Mouse (Mus musculus): ENCODE measurements around the gene Ube2m.

The Ube2m gene

GRCm38 (mm10) chr7:13003380-13003779, 34.7 kb downstream of the Ube2m start:
- no peak for DNase-seq (ENCODE audit: low read depth, low spot score)

DNA sequence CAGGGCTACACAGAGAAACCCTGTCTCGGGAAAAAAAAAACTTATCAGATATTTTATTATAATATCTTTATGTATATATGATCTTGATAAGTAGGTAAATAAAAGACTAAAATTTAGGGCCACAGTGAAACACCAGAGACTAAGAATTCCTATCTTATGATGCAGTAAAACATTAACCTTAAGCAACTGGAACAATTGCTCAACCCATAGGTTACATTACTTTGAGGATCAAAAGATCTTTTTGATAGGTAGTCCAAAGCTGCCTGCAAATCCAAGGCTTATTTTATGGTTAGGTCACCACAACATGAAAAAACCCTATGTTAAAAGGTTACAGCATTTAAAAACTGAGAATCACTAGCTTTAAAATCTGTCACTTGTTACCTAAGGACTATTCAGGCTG, 36.5 kb downstream of the Ube2m start:
- DNase-seq (ENCODE audit: low read depth, low spot score), result no peak

- DNase-seq (ENCODE audit: low read depth, low spot score), result no peak
Observed at GRCm38 (mm10) chr7:12998851-12999250, 39.2 kb downstream of the Ube2m start, which contains the start of gene Trim28. Gene Trim28 (plus strand): TSS chr7:12999114.

DNA sequence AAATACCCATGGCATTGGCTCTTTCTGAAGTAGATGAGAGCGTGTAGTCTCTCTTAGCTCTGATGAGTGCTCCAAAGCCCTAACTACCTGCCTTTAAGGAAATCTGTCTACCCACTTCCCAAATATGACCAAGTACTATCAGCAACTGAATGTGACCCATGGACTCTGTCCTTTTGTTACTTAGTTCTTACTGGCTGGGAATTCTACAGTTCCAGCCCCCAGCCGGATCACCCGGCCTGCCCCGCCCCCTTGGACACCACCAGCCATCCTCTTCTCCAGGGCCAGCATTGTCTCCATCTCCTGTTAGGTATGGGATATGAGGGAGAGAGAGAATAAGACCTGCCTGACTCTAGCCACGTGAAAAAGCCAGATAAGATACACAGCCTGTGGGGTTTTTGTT, 40.0 kb downstream of the Ube2m start, which contains the start of gene Slc27a5:
Gene Slc27a5, minus strand, starts transcription at position 140 of the 400 bp plus-strand sequence.
- DNase-seq (ENCODE audit: low read depth, low spot score), result no peak

DNA sequence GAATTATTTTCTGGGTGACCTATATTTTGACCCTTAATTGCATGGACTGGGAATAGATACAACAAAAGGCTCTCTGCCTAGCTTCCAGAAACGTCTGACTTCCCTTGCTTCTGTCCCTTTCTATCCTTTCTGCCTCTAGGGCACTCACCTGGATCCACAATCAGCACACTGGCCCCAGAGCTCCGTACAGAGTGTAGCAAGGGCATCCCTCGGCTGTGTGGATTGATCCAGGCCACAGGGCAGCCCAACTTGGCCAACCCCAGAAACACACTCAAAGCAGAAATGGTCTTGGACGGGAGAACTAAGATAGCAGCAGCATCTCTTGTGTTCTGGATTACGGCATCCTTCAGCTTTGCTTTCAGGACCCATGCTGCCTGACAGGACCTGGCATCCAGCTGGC, 40.8 kb downstream of the Ube2m start:
- DNase-seq (ENCODE audit: low read depth, low spot score), result no peak

- DNase-seq (ENCODE audit: low read depth, low spot score), result no peak
Observed at GRCm38 (mm10) chr7:12995862-12996261, 42.2 kb downstream of the Ube2m start.

GRCm38 (mm10) chr7:12993148-12993547, 44.9 kb downstream of the Ube2m start:
- no peak for DNase-seq (ENCODE audit: low read depth, low spot score)

DNA sequence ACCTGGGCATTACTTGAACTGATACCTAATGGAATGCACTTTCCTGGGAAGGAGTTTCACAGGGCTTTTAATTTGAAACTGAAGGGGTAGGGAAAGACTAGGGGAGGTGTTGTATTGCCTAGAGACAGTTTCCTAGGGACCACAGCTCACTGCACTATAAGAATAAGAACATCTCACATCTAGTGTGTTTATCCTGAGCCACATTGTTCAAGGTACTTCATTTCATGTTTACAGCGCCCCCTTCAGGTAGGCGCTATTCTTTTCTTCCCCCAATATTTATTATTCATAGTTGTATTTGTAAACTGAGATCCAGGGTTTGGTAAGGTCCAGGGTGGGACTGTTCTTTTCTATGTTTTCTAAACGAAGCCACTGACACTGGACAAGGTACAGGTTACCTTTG, 45.9 kb downstream of the Ube2m start:
- DNase-seq (ENCODE audit: low read depth, low spot score), result no peak

DNA sequence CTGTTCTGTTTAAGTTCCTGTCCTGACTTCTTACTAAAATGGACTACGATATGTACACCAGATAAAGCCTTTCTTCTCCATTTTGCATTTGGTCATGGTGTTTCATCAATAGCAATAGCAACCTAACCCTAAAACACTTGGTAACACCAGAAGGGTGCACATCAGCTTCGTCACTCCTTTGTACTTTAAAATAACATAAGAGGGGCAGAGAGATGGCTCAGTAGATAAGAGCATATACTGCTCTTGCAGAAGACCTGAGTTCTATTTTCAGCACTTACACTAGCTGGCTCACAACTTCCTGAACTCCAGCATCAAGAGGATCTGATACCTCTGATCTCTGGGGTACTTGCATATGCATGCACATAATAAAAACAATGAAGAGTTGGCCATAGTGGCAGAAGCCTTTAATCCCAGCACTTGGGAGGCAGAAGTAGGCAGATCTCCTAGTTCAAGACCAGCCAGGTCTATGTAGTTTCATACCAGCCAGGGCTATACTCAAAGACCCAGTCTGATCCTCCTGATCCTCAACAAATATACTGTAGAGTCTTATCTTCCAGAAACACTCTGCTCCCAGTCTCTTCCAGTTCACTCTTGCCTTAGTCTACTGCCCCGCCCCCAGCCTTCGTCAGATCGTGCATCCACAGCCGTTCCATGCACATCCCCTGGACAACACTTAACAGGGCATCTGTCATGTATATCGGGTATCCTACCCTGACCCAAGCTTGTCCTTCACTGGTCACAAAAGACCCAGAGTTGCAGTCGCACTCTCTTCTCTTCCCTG, 50.5 kb downstream of the Ube2m start:
- no peak for DNase-seq (ENCODE audit: low read depth, low spot score)

GRCm38 (mm10) chr7:12986906-12987305, 51.2 kb downstream of the Ube2m start:
- DNase-seq (ENCODE audit: low read depth, low spot score), result no peak

DNA sequence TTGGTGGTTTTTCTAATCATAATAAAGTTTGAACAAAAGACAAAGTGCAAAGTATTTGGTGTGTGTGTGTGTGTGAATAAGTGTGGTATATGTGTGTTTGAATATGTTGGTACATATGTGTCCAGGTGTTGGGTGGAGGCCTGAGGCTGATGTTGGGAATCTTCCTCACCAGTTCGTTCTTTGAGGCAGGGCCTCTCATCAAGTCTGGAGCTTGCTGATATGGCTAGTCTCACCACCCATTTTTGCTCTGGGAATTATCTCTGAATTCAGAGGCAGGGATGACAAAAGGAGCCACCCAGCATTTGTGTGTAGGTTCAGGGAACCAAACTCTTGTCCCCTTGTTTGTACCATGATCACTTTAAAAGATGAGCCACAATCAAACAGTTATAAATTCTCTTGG, 52.4 kb downstream of the Ube2m start:
- no peak for DNase-seq (ENCODE audit: low read depth, low spot score)

All from retina, adult 2 months (tissue).